Mouse (Mus musculus): Measurements from ENCODE around the gene Coq9. TPM values are rescaled to one million over a fixed set of nuclear protein-coding genes. Genes with fewer than 3 reads are reported as not detected.

The Coq9 gene
- polyA plus RNA-seq, 1 experiment, result 52.1 TPM

GRCm38 (mm10) chr8:94876197-94876730 lies 38.1 kb downstream of the Coq9 start, which contains the start of gene Dok4:
Gene Dok4 (minus strand): TSS chr8:94876330.
- Histone ChIP-seq H3K27me3 (ENCODE audit: control insufficient read depth, insufficient read depth, low read length) (no peaks in the 10 kb centered on the region), H3K36me3 (ENCODE audit: control insufficient read depth, insufficient read depth, low read length) (no peaks in the 10 kb centered on the region), H3K4me1 (ENCODE audit: control insufficient read depth, insufficient read depth, low read length) (peaks cover 17% of the 10 kb centered on the region), H3K27ac (ENCODE audit: control insufficient read depth, insufficient read depth, low read depth, low read length) (no peak within 1 kb of the TSS), H3K4me3 (ENCODE audit: control insufficient read depth, low read depth, low read length) (peak within 1 kb of the TSS; percentile 73)
- TF ChIP-seq CTCF (IDR thresholded peaks at IDR 0.05; ENCODE audit: control insufficient read depth, insufficient read depth, insufficient replicate concordance, low read depth, low read length) (no peak), POLR2A (IDR thresholded peaks at IDR 0.05; ENCODE audit: control insufficient read depth, low read depth, low read length) (no peak)

GRCm38 (mm10) chr8:94876820-94877219 lies 38.7 kb downstream of the Coq9 start:
- no peak overlapping the region for H3K27ac ChIP-seq (ENCODE audit: control insufficient read depth, insufficient read depth, low read depth, low read length)

GRCm38 (mm10) chr8:94880742-94881141 lies 42.6 kb downstream of the Coq9 start:
- H3K27me3 ChIP-seq (ENCODE audit: control insufficient read depth, insufficient read depth, low read length), result no peaks in the 10 kb centered on the region
- TF ChIP-seq CTCF (IDR thresholded peaks at IDR 0.05; ENCODE audit: control insufficient read depth, insufficient read depth, insufficient replicate concordance, low read depth, low read length) (no peak), POLR2A (IDR thresholded peaks at IDR 0.05; ENCODE audit: control insufficient read depth, low read depth, low read length) (no peak)
- peaks cover 5% of the 10 kb centered on the region for H3K4me1 ChIP-seq (ENCODE audit: control insufficient read depth, insufficient read depth, low read length)

More at GRCm38 (mm10) chr8:94876820-94877219, 38.7 kb downstream of the Coq9 start:
- Histone ChIP-seq H3K27me3 (ENCODE audit: control insufficient read depth, insufficient read depth, low read length) (no peaks in the 10 kb centered on the region), H3K36me3 (ENCODE audit: control insufficient read depth, insufficient read depth, low read length) (no peaks in the 10 kb centered on the region), H3K4me1 (ENCODE audit: control insufficient read depth, insufficient read depth, low read length) (peaks cover 17% of the 10 kb centered on the region), H3K4me3 (ENCODE audit: control insufficient read depth, low read depth, low read length) (no peak overlapping the region)
- TF ChIP-seq CTCF (IDR thresholded peaks at IDR 0.05; ENCODE audit: control insufficient read depth, insufficient read depth, insufficient replicate concordance, low read depth, low read length), result no peak
- TF ChIP-seq POLR2A (IDR thresholded peaks at IDR 0.05; ENCODE audit: control insufficient read depth, low read depth, low read length), result no peak

GRCm38 (mm10) chr8:94888383-94889036 lies 50.4 kb downstream of the Coq9 start:
- Histone ChIP-seq H3K27me3 (ENCODE audit: control insufficient read depth, insufficient read depth, low read length) (no peaks in the 10 kb centered on the region), H3K27ac (ENCODE audit: control insufficient read depth, insufficient read depth, low read depth, low read length) (no peak overlapping the region), H3K4me3 (ENCODE audit: control insufficient read depth, low read depth, low read length) (peak overlapping the region; percentile 9), H3K36me3 (ENCODE audit: control insufficient read depth, insufficient read depth, low read length) (no peaks in the 10 kb centered on the region), H3K4me1 (ENCODE audit: control insufficient read depth, insufficient read depth, low read length) (peaks cover 7% of the 10 kb centered on the region)
- TF ChIP-seq CTCF (IDR thresholded peaks at IDR 0.05; ENCODE audit: control insufficient read depth, insufficient read depth, insufficient replicate concordance, low read depth, low read length) (no peak), POLR2A (IDR thresholded peaks at IDR 0.05; ENCODE audit: control insufficient read depth, low read depth, low read length) (no peak)

More at GRCm38 (mm10) chr8:94880742-94881141, 42.6 kb downstream of the Coq9 start:
- H3K36me3 ChIP-seq (ENCODE audit: control insufficient read depth, insufficient read depth, low read length), result no peaks in the 10 kb centered on the region
- H3K27ac ChIP-seq (ENCODE audit: control insufficient read depth, insufficient read depth, low read depth, low read length), result no peak overlapping the region
- no peak overlapping the region for H3K4me3 ChIP-seq (ENCODE audit: control insufficient read depth, low read depth, low read length)

GRCm38 (mm10) chr8:94892917-94893316 lies 54.8 kb downstream of the Coq9 start:
- Histone ChIP-seq H3K4me3 (ENCODE audit: control insufficient read depth, low read depth, low read length) (no peak overlapping the region), H3K27me3 (ENCODE audit: control insufficient read depth, insufficient read depth, low read length) (no peaks in the 10 kb centered on the region), H3K4me1 (ENCODE audit: control insufficient read depth, insufficient read depth, low read length) (peaks cover 7% of the 10 kb centered on the region), H3K27ac (ENCODE audit: control insufficient read depth, insufficient read depth, low read depth, low read length) (no peak overlapping the region), H3K36me3 (ENCODE audit: control insufficient read depth, insufficient read depth, low read length) (no peaks in the 10 kb centered on the region)
- TF ChIP-seq POLR2A (IDR thresholded peaks at IDR 0.05; ENCODE audit: control insufficient read depth, low read depth, low read length) (no peak), CTCF (IDR thresholded peaks at IDR 0.05; ENCODE audit: control insufficient read depth, insufficient read depth, insufficient replicate concordance, low read depth, low read length) (no peak)

- no peaks in the 10 kb centered on the region for H3K36me3 ChIP-seq (ENCODE audit: control insufficient read depth, insufficient read depth, low read length)
- H3K27ac ChIP-seq (ENCODE audit: control insufficient read depth, insufficient read depth, low read depth, low read length), result no peak overlapping the region
- no peak for TF ChIP-seq CTCF (IDR thresholded peaks at IDR 0.05; ENCODE audit: control insufficient read depth, insufficient read depth, insufficient replicate concordance, low read depth, low read length)
- no peak for TF ChIP-seq POLR2A (IDR thresholded peaks at IDR 0.05; ENCODE audit: control insufficient read depth, low read depth, low read length)
- peaks cover 3% of the 10 kb centered on the region; the same call in 1 of the 2 replicates for H3K4me1 ChIP-seq (ENCODE audit: control insufficient read depth, insufficient read depth, low read length)
- no peaks in the 10 kb centered on the region for H3K27me3 ChIP-seq (ENCODE audit: control insufficient read depth, insufficient read depth, low read length)
- no peak overlapping the region for H3K4me3 ChIP-seq (ENCODE audit: control insufficient read depth, low read depth, low read length)
Observed at GRCm38 (mm10) chr8:94899262-94899661, 61.1 kb downstream of the Coq9 start.

GRCm38 (mm10) chr8:94900617-94901016 lies 62.5 kb downstream of the Coq9 start:
- TF ChIP-seq POLR2A (IDR thresholded peaks at IDR 0.05; ENCODE audit: control insufficient read depth, low read depth, low read length), result no peak
- no peak for TF ChIP-seq CTCF (IDR thresholded peaks at IDR 0.05; ENCODE audit: control insufficient read depth, insufficient read depth, insufficient replicate concordance, low read depth, low read length)
- H3K27ac ChIP-seq (ENCODE audit: control insufficient read depth, insufficient read depth, low read depth, low read length), result no peak overlapping the region
- no peak overlapping the region for H3K4me3 ChIP-seq (ENCODE audit: control insufficient read depth, low read depth, low read length)
- peaks cover 3% of the 10 kb centered on the region; the same call in 1 of the 2 replicates for H3K4me1 ChIP-seq (ENCODE audit: control insufficient read depth, insufficient read depth, low read length)
- H3K27me3 ChIP-seq (ENCODE audit: control insufficient read depth, insufficient read depth, low read length), result no peaks in the 10 kb centered on the region
- no peaks in the 10 kb centered on the region for H3K36me3 ChIP-seq (ENCODE audit: control insufficient read depth, insufficient read depth, low read length)

All from testis, adult 2 months (tissue).